19 mouse cellular contexts compared by ENCODE assay signal in the genomic region with DNA sequence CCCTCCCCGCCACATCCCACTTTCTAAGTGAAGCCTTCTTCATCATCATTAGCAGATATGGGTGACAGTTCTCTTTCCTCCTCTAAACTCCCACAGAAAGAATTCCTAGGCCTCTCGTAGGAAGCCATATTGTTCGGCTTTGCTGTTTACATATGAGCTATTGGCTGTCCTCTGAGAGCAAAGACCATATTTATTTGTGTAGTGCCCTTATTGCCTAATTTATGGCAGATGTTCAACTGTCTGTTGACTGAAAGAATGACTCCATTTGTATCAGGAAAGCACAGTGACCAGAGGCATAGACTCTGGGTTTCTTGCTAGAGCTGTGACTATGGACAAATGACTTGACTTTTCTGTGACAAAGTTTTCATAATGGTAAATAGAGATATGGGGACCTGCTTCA. TPM values are rescaled to one million over a fixed set of nuclear protein-coding genes. Genes with fewer than 3 reads are reported as not detected.
"Had no signal": no experiment of that assay in that cellular context is flagged by ENCODE, and none has a peak within 500 bp of the region (broad histone marks: within the 10 kb centered on the region; RNA-seq: fewer than 3 reads in every experiment).

No protein-coding gene starts in this region.

- ATAC-seq: midbrain, embryonic 16.5 days had no signal

- H3K9ac ChIP-seq: lung, embryonic 14.5 days; midbrain, embryonic 12.5 days; neural tube, embryonic 13.5 days; neural tube, embryonic 15.5 days had no signal

- H3K4me2 ChIP-seq: lung, embryonic 14.5 days; midbrain, embryonic 12.5 days; neural tube, embryonic 13.5 days; neural tube, embryonic 15.5 days had no signal

- H3K36me3 ChIP-seq: midbrain, embryonic 10.5 days; midbrain, embryonic 12.5 days; neural tube, embryonic 13.5 days; neural tube, embryonic 15.5 days had no signal

- H3K9me3 ChIP-seq: midbrain, embryonic 10.5 days; midbrain, embryonic 12.5 days; neural tube, embryonic 13.5 days; neural tube, embryonic 15.5 days had no signal

- H3K4me1 ChIP-seq: midbrain, embryonic 12.5 days; neural tube, embryonic 13.5 days; neural tube, embryonic 15.5 days had no signal

- H3K4me3 ChIP-seq: midbrain, embryonic 10.5 days; midbrain, embryonic 12.5 days; myocyte; neural tube, embryonic 13.5 days; neural tube, embryonic 15.5 days had no signal

- DNase-seq: lung, adult 18-20 months; lung, embryonic 14.5 days; lung, postnatal 10 days; lung, postnatal 4 days; midbrain, embryonic 14.5 days; retina, postnatal 1 day; right cerebral cortex, adult 18-20 months; right cerebral cortex, postnatal 25 days; spleen, adult 18-20 months; thymus, adult 18-20 months; thymus, postnatal 14 days; thymus, postnatal 36 days had no signal

- H3K27me3 ChIP-seq: midbrain, embryonic 12.5 days; neural tube, embryonic 13.5 days; neural tube, embryonic 15.5 days had no signal

- H3K27ac ChIP-seq: midbrain, embryonic 10.5 days; midbrain, embryonic 12.5 days; neural tube, embryonic 13.5 days; neural tube, embryonic 15.5 days had no signal

RNA-seq across cellular contexts. Expression of gene Inca1, which starts 41.6 kb away (rescaled TPM):
- total RNA-seq: megakaryocyte, adult 5-6 weeks had no signal
